Mouse (Mus musculus) erythroblast, embryonic 14.5 days (primary cell): ENCODE results near the gene Inpp5a. TPM values are rescaled to one million over a fixed set of nuclear protein-coding genes. Genes with fewer than 3 reads are reported as not detected.

ENCODE experiments used
- H3K27me3 ChIP-seq: 2 replicates; pipeline ENCODE4 v1.6.1; 2012; ENCODE audit warnings: inconsistent platforms; ENCODE audit not compliant: control insufficient read depth
- H3K36me3 ChIP-seq: 2 replicates; pipeline ENCODE4 v1.6.1; 2012; ENCODE audit warnings: mild to moderate bottlenecking, inconsistent platforms; ENCODE audit not compliant: control insufficient read depth
- H3K4me1 ChIP-seq: 2 replicates; pipeline ENCODE4 v1.6.1; 2012; ENCODE audit warnings: inconsistent platforms; ENCODE audit not compliant: control insufficient read depth
- H3K4me3 ChIP-seq: replicated peaks from 2 replicates; pipeline ENCODE3; 2012; ENCODE audit warnings: moderate library complexity, mild to moderate bottlenecking, inconsistent platforms
- H3K9me3 ChIP-seq: 2 replicates; pipeline ENCODE4 v1.6.1; 2012; ENCODE audit warnings: low read length, inconsistent platforms, mixed read lengths; ENCODE audit not compliant: control insufficient read depth
- GATA1 ChIP-seq: IDR thresholded peaks from 2 replicates; pipeline ENCODE4 v1.6.1; 2012; ENCODE audit warnings: low read length, inconsistent platforms, mixed read lengths
- TAL1 ChIP-seq: IDR thresholded peaks from 3 replicates; pipeline ENCODE4 v1.6.1; 2012; ENCODE audit warnings: low read length, inconsistent platforms, mixed read lengths
- polyA plus RNA-seq: library from polyadenylated mRNA; stranded (reverse); fragments of >175 nt; gene quantifications from 2 replicates; pipeline ENCODE4 v1.2.3, GENCODE M21; 2012

Gene Inpp5a
- polyA plus RNA-seq, 1 experiment: 0.25 TPM

DNA sequence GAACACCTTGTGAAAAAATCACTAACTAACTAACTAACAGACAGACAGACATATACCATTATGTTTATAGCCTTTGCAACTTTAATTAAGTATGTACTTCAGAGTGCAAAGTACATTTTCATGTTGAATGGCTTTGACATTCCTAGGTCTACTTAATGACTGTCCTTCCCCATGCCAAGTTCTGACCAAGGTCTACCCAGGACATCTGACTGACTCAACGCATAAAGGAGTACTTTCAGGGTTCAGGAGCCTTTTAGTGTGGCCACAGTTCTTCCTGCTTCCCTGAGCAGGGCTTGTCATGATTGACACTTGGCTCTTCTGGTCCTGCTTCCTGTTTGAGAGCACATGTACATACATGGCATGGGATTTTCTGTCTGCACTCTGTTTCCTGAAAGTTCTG lies 64.3 kb downstream of the Inpp5a start:
- Histone ChIP-seq H3K4me1 (no peaks in the 10 kb centered on the region), H3K4me3 (no peak overlapping the region), H3K9me3 (peaks cover 3% of the 10 kb centered on the region; the same call in 1 of the 2 replicates), H3K27me3 (no peaks in the 10 kb centered on the region), H3K36me3 (no peaks in the 10 kb centered on the region)
- TF ChIP-seq GATA1 (no peak), TAL1 (no peak)

DNA sequence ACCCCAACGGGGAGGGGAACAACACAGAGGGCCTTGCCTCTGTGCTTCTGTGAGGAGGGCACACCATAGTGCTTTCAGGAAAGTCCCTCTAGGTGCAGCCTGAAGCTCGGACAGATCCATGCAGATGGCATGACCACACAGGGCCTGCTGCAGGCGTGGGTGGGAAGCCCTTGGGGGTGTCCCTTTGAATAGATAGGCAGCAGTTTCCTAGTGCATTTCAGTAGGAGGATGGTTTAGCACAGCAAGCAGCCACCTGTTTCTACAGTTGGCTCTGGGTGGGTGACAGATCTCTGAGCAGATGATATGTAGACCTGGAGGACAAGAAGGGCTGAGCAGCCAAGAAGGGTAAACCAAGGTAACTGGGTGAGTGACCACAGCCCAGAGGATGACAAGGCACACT lies 65.4 kb downstream of the Inpp5a start:
- no peaks in the 10 kb centered on the region for H3K9me3 ChIP-seq
- TF ChIP-seq TAL1 (no peak), GATA1 (no peak)
- H3K4me1 ChIP-seq: no peaks in the 10 kb centered on the region
- H3K36me3 ChIP-seq: no peaks in the 10 kb centered on the region
- no peaks in the 10 kb centered on the region for H3K27me3 ChIP-seq
- H3K4me3 ChIP-seq: no peak overlapping the region

DNA sequence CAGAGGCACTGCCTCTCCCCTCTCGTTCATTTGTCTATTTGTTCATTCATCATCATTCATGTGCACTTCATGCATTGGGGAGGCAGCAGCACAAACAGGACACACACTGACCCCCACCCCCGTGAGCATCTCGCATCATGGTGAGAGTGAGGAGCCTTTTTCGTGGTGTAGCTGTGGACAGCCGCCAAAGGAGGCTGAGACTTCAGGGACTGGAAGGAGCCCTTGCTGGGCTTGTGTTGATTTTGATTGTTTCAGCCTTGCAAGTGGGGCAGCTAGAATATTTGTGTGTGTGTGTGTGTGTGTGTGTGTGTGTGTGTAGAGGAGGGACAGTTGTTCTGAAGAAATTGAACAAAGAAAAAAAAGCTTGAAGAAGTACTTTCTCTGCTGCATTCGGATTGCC lies 67.8 kb downstream of the Inpp5a start:
- Histone ChIP-seq H3K4me1 (no peaks in the 10 kb centered on the region), H3K27me3 (no peaks in the 10 kb centered on the region), H3K36me3 (no peaks in the 10 kb centered on the region), H3K9me3 (no peaks in the 10 kb centered on the region), H3K4me3 (no peak overlapping the region)
- TF ChIP-seq TAL1 (no peak), GATA1 (no peak)

DNA sequence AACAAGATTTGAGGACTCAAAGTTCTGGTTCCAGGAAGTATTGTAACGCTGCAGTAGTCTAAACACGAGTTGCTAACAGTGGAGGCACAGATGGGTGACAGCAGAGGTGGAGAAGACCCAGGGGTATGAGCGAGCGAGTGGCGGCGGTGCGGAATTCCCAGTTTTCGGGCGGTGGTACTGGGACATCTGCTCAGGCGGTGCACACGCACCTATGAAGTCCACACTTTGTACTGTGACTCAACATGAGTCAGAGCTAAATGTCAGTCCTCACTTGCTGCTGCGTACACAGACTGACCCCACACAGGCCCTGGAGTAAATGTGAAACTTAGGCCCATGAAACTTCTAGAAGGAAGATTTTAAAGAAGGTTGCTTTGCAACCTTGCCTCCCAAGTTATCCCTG lies 72.4 kb downstream of the Inpp5a start:
- no peak overlapping the region for H3K4me3 ChIP-seq
- no peaks in the 10 kb centered on the region; the same call in 1 of the 2 replicates for H3K4me1 ChIP-seq
- no peaks in the 10 kb centered on the region for H3K27me3 ChIP-seq
- no peak for TF ChIP-seq TAL1
- TF ChIP-seq GATA1: no peak
- no peaks in the 10 kb centered on the region for H3K36me3 ChIP-seq
- no peaks in the 10 kb centered on the region for H3K9me3 ChIP-seq

DNA sequence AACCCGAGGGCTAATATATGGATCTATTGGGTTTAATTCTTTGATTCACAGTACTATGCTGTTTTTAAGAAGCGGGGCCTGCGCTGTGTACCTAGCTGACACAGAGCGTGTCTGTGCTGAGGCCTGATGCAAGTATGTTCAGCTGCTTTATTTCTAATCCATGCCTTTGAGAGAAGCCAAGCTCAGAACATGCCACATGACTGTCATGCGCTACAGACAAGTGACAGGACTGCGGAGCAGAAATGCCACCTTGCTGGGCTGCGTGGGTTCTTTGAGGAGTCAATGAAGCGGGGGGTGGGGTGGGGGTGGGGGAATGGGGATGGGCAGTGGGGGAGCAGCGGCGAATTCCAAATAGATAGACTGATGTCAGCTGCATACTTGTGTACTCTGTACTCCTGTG lies 73.2 kb downstream of the Inpp5a start:
- Histone ChIP-seq H3K27me3 (no peaks in the 10 kb centered on the region), H3K9me3 (no peaks in the 10 kb centered on the region), H3K4me3 (no peak overlapping the region), H3K36me3 (no peaks in the 10 kb centered on the region), H3K4me1 (peaks cover 1% of the 10 kb centered on the region; the same call in 1 of the 2 replicates)
- TF ChIP-seq TAL1 (no peak), GATA1 (no peak)

DNA sequence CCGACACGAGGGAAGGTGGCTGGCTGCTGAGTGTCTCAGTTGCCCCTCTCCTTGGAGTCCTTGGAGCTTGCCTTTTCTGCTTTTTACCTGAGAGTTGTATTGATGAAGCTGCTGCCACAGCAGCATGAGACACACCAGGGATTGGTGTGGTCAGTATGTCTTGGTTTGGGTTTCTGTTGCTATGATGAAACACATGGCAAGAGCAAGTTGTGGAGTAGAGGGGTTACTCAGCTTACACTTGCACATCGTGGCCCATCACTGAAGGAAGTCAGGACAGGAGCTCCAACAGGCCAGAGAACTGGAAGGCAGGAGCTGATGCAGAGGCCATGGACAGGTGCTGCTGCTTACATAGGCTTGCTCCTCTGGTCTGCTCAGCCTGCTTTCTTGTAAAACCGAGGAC lies 76.6 kb downstream of the Inpp5a start:
- Histone ChIP-seq H3K4me1 (peaks cover 1% of the 10 kb centered on the region; the same call in 1 of the 2 replicates), H3K4me3 (no peak overlapping the region), H3K36me3 (no peaks in the 10 kb centered on the region), H3K9me3 (no peaks in the 10 kb centered on the region), H3K27me3 (no peaks in the 10 kb centered on the region)
- TF ChIP-seq TAL1: no peak
- TF ChIP-seq GATA1: no peak

DNA sequence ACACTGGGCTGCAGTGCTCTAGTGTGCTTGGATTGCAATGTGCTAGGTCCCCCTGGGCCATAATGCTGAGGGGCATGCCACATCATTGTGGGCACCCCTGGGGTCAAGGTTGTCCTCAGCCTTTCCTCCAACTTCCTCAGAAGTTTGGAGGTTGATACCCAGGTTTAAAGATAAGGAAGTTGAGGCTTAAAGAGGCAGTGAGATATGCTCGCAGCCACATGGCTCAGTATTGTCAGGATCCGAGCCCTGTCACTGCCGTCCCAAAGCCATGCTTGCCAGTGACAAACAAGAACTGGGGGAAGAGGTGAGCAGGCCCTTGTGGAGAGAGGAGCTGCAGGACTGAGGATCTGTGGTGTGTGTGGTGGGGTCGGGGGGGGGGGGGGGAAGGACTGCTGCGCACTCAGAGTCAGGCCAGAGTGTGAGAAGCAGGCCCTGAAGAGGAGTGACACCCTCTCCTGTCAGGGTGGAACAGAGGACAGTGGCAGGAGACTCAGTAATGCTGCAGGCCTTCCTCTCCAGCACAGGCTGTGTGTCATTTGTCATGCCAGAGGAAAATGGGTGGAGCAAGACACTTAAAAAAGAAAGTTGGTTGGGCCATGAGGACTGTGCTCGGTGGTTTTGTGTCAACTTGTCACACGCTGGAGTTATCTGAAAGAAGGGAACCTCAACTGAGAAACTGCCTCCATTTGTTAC lies 77.7 kb downstream of the Inpp5a start:
- no peaks in the 10 kb centered on the region for H3K27me3 ChIP-seq
- H3K36me3 ChIP-seq: no peaks in the 10 kb centered on the region
- H3K9me3 ChIP-seq: no peaks in the 10 kb centered on the region
- no peak overlapping the region for H3K4me3 ChIP-seq
- no peak for TF ChIP-seq GATA1
- no peak for TF ChIP-seq TAL1
- H3K4me1 ChIP-seq: peaks cover 1% of the 10 kb centered on the region; the same call in 1 of the 2 replicates

DNA sequence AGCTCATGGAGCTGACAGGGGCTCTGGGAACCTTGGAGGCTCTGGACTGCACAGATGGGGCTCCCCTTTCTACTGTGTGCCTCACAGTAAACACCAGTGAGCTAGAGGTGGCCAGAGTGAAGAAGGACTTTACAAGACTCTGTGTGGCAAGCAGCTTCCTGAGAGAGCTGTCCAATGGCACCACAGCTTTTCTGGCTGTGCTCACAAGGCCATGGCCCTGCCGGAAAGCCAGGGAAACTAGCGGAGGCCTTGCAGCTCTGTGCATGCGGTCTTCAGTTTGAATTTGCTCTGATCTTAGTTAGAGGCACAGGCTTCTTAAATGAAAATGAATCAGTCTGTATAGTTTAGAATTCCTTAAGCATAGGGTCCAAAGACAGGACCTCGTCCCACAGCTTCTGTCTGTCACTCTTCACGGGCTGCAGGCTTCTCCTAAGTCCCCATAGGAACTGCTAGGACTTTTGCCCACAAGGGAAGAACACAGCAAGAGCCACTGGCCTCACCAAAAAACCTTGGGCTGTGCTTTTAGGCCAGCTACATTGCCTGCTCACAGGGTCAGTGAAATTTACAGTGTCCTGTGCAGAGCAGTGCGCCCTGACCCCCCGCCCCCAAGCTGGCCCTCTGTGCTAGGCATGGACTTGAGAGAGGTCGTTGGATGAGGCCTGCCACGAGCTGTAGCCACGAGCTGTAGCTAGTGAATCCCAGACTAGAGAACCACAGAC lies 78.4 kb downstream of the Inpp5a start:
- Histone ChIP-seq H3K4me3 (no peak overlapping the region), H3K4me1 (peaks cover 1% of the 10 kb centered on the region; the same call in 1 of the 2 replicates), H3K9me3 (no peaks in the 10 kb centered on the region), H3K36me3 (no peaks in the 10 kb centered on the region), H3K27me3 (no peaks in the 10 kb centered on the region)
- TF ChIP-seq GATA1 (no peak), TAL1 (no peak)

DNA sequence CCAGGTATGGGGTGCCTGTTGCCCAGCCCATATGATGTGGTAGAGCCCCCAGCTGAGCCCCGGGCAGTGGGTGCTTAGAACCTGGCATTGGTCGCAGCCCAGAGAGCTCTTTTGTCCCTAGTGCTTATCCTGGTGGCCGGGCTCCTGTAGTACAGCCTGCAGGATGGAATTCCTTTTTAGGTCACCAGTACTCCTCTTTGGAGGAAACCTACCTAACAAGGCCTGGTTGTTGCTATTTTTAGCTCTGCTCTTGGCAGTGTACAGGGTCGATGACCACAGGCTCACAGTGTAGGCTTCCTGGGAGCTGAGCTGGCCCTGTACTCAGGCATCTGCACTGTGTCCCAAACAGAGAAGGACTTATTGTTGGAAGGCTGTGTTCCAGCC lies 79.0 kb downstream of the Inpp5a start:
- H3K4me3 ChIP-seq: no peak overlapping the region
- H3K27me3 ChIP-seq: no peaks in the 10 kb centered on the region
- TF ChIP-seq TAL1 (no peak), GATA1 (no peak)
- H3K36me3 ChIP-seq: no peaks in the 10 kb centered on the region
- peaks cover 1% of the 10 kb centered on the region; the same call in 1 of the 2 replicates for H3K4me1 ChIP-seq
- H3K9me3 ChIP-seq: no peaks in the 10 kb centered on the region

DNA sequence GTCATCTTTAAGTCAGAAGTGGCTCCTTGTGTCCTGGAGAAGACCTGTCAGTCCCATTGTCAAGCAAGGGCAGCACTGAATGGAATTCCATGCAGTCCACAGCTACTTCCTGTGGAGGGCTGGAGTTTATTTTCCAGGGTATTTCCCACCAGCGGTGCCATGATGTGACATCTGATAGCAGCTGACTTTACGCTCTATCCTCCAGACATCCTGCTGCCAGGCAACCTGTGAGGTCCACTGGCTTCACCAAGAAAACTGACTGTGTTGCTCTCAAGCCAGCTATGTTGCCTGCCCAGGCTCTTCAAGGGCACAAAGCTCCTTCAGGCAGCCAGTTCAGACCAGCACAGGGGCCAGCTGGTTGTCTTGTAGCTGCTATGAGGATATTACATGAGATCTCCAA lies 79.5 kb downstream of the Inpp5a start:
- H3K4me3 ChIP-seq: no peak overlapping the region
- no peaks in the 10 kb centered on the region for H3K36me3 ChIP-seq
- TF ChIP-seq TAL1: no peak
- peaks cover 1% of the 10 kb centered on the region; the same call in 1 of the 2 replicates for H3K4me1 ChIP-seq
- H3K9me3 ChIP-seq: no peaks in the 10 kb centered on the region
- no peaks in the 10 kb centered on the region for H3K27me3 ChIP-seq
